Mouse (Mus musculus): ENCODE measurements around the gene Ubp1.

- TF ChIP-seq CTCF (IDR thresholded peaks at IDR 0.05; ENCODE audit: control insufficient read depth, insufficient read depth, insufficient replicate concordance, low read depth, low read length), result no peak
- TF ChIP-seq POLR2A (IDR thresholded peaks at IDR 0.05; ENCODE audit: control insufficient read depth, low read depth, low read length), result no peak
Measured at GRCm38 (mm10) chr9:113935638-113936037, 4.9 kb downstream of the Ubp1 start.

Measured in testis, adult 2 months (tissue).